Mouse (Mus musculus): ENCODE measurements around the gene Saa4. TPM values are rescaled to one million over a fixed set of nuclear protein-coding genes. Genes with fewer than 3 reads are reported as not detected.
"Not testable (repeated sequence)": the region's sequence is repeated elsewhere in the genome, so short reads cannot be mapped to it uniquely, and the experiment has no call there.

Gene Saa4
- total RNA-seq, 2 experiments from 2014 or later, result not detected

DNA sequence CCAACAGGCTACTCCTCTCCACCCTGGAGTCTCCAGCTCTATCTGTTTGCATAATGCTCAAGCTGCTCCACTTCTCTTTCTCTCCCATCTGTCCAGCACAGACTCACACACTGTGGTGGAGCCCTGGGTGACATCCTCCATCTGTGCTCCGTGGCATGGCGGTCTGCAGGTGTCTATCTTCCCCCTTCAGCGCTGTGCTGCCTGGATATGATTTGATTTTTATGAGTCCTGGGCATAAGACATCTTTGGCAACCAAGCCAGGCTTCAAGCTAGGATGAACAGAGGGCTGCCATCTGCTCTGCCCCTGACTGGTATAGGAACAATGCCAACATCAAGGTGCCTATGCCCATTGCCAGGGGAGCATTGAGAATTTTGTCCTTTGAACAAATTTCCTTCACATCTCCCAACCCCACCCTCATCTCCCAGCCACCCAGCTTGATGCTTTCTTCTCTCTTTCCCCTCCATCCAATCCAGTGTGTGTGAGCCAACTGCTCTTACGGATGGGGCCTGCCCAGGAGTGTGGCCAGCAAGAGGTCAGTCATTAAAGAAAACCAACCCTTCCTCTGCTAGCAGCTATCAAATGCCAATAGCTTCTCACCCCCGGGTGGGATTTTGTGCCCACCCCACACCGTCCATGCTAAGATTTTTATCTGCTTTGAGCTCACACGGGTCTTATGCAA lies 13.7 kb downstream of the Saa4 start:
- no peak for DNase-seq (ENCODE audit: extremely low spot score in 1 of 2, low spot score in 1 of 2)

DNA sequence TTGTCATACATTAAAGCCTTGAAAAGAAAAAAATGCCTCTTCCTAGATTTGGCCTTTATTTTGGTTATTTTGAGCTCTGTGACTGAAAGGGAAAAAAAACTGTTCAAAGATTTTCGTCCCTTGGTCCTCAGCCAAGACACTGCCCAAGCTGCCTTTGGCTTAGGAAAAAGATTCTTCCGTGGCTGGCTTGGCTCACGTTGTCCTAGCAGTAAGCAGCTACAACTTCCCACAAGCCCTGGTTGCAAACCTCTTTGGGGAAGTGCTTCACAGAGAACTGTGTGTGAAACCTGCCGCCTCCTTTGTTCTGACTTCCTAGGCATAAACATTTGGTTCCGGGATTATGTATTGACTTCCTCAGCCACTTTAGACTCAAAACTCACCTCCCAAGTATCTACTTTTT lies 15.5 kb downstream of the Saa4 start:
- no peak for DNase-seq (ENCODE audit: extremely low spot score in 1 of 2, low spot score in 1 of 2)

DNA sequence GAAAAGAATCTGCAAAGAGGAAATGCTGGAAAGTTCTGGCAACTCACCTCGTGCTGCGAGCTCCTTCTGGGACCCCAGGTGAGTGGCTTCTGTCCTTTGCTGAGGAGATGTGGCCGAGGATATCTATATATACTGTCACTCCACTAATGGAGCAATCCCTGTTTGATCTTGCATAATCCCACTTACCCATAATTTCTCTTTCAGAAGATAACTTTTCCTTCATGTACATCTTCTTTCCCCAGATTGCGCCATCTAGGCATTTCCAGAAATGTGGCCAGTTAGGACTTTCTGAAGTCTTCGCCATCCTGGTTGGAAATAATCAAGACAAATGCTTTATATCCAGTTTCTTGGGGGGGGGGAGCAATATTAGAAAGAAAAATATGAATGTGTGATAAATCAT lies 16.8 kb downstream of the Saa4 start, which contains the start of gene Saa3:
Gene Saa3 (minus strand): TSS at position 101 of the 400 bp plus-strand sequence.
- no peak for DNase-seq (ENCODE audit: extremely low spot score in 1 of 2, low spot score in 1 of 2)

DNA sequence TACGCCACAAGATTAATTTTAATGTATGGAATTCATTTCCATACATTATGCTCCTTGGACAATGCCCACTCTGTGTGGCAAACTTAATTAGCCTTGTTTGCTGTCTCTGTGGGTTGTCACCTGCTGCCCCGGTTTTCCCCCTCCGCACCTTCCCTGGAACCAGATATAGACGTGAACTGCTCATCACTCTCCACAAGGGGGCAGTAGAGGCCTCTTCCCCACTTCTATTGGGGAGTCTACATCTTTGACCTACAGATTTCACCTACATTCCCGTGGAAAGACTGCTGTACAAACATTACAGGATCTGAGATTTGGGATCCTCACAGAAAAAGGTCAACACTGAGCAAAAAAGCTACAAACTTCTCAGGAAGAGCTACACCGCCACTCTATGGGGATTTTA lies 17.9 kb downstream of the Saa4 start:
- peak; percentile 31 to 68 for DNase-seq (ENCODE audit: extremely low spot score in 1 of 2, low spot score in 1 of 2)

DNA sequence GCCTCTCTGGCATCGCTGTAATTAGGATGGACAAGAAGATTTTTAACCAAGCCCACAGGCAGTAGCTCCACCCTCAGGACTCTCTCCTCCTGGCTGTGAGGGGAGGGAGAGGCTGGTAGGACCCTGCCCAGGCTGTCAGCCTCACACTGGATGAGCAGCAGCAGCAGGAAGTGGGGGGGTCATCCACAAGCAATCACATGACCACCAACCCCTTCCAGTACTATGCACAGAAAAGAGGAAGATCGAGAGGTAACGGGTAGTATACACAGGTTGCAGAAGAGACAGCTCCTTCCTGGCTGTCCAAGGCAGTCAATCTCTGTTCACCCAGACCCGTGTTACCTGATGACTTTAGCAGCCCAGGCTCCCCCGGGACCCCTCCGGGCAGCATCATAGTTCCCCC lies 20.2 kb downstream of the Saa4 start:
- DNase-seq (ENCODE audit: extremely low spot score in 1 of 2, low spot score in 1 of 2), result no peak

DNA sequence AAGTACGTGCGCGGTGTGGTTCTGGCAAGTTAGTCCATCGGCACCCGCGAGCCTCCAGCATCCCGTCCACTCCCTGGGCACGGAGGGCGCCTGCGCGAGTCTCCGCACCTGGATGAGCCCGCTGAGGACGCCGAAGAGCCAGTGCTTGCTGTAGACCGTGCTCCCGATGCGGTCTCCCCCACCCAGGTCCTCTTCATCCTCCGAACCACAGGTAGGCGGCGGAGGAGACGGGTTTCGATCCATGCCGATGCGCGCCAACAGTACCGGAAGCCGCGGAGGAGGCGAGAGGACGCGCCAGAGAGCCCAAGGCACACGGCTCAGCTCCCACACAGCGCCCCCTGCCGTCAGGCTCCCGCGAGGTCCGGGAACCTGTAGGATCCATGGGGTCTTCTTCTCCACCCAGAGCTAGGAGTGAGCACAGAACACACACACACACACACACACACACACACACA lies 22.0 kb downstream of the Saa4 start, which contains the start of gene Saal1:
Gene Saal1 (minus strand): TSS at position 291 of the 455 bp plus-strand sequence.
- DNase-seq (ENCODE audit: extremely low spot score in 1 of 2, low spot score in 1 of 2), result peak; percentile 77 to 94

DNA sequence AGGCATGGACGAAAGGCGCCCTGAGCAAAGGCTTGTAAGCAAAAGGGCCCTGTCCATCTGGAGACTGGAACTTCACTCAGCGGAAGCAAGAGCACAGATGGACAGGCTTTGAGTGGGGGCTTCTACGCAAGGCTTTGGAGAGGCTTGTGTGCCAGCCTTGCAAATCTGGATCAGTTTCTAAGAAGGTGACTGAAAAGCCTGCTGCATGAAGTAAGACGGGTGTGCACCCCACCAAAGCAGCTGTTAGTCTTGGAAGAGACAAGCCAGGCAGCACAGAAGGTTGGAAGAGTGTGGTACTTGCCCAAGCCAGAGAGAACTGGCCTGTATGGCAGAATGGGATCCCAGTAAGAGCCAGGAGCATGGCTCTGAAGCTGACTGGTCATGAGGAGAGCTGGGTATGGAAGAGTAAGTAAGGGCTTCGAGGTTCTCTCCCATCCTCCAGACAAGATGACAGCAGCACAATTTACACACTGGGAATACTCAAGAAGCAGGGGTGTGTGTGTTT lies 31.8 kb downstream of the Saa4 start:
- no peak for DNase-seq (ENCODE audit: extremely low spot score in 1 of 2, low spot score in 1 of 2)

DNA sequence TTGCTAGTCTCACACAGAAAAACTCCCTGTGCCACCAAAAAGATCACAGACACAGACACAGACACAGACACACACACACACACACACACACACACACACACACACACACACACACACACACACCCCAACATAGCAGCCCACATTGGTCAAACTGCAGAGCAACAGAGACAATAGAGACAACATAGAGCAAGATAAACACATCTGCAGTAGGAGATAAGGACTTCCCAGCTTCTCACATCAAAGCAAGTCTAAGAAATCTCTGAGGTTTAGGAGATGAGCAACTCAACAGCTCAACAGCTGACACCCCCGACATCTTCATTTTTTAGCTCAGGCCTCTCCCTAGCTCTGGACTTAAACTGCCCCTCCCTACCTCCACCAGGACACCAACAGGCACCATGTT lies 35.6 kb downstream of the Saa4 start:
- DNase-seq (ENCODE audit: extremely low spot score in 1 of 2, low spot score in 1 of 2), result no peak

DNA sequence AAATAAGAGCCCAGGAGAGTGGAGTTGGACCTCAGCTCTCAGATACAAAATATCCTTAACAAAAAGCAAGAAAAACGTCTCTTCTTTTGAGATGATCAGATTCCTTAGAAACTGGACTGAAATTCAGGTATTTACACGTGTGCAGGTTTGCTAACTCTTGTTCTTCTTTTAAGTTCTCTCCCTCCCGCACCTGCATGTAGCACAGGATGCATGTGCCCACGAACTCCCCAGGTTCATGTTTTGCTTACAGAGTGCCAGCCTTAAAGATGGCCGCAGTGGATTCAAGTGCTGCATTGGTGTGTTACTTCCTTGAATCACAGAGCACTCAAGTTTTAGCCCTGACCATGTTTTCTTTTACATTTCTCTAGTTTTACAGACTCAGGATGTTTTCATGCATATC lies 45.6 kb downstream of the Saa4 start:
- no peak for DNase-seq (ENCODE audit: extremely low spot score in 1 of 2, low spot score in 1 of 2)

DNA sequence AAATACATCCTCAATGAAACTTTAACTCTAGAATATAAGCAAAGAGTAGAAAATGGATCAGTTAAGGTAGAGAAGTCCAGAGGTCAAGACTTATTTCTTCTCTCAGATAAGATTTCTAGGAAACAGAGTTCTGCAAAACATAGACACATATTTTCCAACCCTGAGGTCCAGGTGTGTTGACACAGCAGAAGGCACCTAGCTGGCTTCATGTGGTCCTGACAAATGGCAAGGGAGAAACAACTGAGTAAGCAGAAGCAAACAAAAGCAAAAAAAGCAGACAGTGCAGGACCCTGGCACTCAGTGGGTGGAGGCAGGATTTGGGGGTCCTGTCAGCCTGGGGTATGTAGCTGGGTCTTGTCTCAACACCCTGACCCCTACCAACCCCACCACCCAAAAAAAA lies 51.7 kb downstream of the Saa4 start:
- DNase-seq (ENCODE audit: extremely low spot score in 1 of 2, low spot score in 1 of 2), result no peak

DNA sequence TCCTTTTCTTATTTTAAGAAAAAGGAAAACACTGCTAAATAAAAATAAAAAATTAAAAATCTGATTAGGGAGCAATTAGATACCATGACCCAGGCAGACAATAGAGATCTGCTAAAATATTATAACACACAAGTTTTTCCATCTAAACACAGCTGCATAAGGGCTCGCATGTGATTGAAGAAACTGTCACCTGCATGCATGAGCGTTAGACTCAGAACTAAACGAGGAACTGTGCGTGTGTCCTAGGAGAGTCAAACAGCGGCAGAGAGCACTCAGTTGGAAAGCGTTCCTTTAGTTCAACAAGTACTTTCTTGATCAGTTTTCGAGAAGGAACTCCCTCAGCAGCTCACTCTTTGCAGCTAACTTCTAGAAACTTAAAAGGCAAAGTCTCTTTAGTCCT lies 53.4 kb downstream of the Saa4 start:
- not testable (repeated sequence) for DNase-seq (ENCODE audit: extremely low spot score in 1 of 2, low spot score in 1 of 2)

DNA sequence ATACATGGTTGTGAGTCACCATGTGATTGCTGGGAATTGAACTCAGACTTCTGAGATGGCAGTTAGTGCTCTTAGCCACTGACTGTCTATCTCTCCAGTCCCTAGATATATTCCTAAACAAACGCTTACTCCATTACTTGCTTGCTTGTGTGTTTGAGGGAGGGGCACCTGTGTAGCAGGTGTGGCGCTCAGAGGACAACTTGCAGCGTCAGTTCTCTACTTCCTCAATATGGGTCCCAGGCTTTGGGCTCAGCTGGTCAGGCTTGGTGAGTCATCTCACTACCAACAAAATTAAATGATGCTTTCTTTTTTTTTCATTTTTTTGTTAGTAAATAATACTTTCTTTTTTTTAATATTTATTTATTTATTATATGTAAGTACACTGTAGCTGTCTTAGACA lies 54.0 kb downstream of the Saa4 start:
- DNase-seq (ENCODE audit: extremely low spot score in 1 of 2, low spot score in 1 of 2), result no peak

Other genes with a start within 250 kb of the Saa4 start
- 10 to 100 TPM; 40.2 to 46.2 TPM for gene Sergef, start 92.8 kb downstream of the Saa4 start, total RNA-seq (2021)
- under 1 TPM; 0.14 to 0.57 TPM for gene Tph1, start 60.1 kb downstream of the Saa4 start, total RNA-seq (2021)
- 10 to 100 TPM in 1 of 2 experiments, 1 to 10 TPM in 1; 9.5 to 10.6 TPM for gene Saal1, start 21.9 kb downstream of the Saa4 start, total RNA-seq (2021)
- gene Saa3, start 16.9 kb downstream of the Saa4 start, total RNA-seq (2021), result not detected
- gene Saa1, start 10.4 kb upstream of the Saa4 start, total RNA-seq (2021), result not detected
- gene Saa2, start 19.2 kb upstream of the Saa4 start, total RNA-seq (2021), result not detected
- 10 to 100 TPM; 12.2 to 18.4 TPM for gene Hps5, start 63.5 kb upstream of the Saa4 start, total RNA-seq (2021)
- 10 to 100 TPM; 38.8 to 39.9 TPM for gene Gtf2h1, start 63.5 kb upstream of the Saa4 start, total RNA-seq (2021)
- 100 to 1,000 TPM; 303 to 347 TPM for gene Ldha, start 108.9 kb upstream of the Saa4 start, total RNA-seq (2021)
- not detected for gene Ldhc, start 128.6 kb upstream of the Saa4 start, total RNA-seq (2021)
- 10 to 100 TPM; 69.3 to 80.6 TPM for gene Tsg101, start 187.4 kb upstream of the Saa4 start, total RNA-seq (2021)
- 10 to 100 TPM; 14.1 to 14.7 TPM for gene Uevld, start 225.9 kb upstream of the Saa4 start, total RNA-seq (2021)

Data from layer of hippocampus, postnatal 25 days (tissue).